Mouse (Mus musculus) C2C12 (cell line): ENCODE results near the gene Hist1h4j.
"Not testable (repeated sequence)": the region's sequence is repeated elsewhere in the genome, so short reads cannot be mapped to it uniquely, and the experiment has no call there.

Experiments
- CEBPB ChIP-seq: IDR thresholded peaks from one replicate; pipeline ENCODE4 v1.6.1; 2011; ENCODE audit warnings: low read depth, mild to moderate bottlenecking, control low read depth, moderate library complexity
- CTCF ChIP-seq: IDR thresholded peaks from one replicate; pipeline ENCODE4 v1.5.1; 2011; ENCODE audit not compliant: control insufficient read depth, insufficient read depth, insufficient read length
- FOSL1 ChIP-seq: IDR thresholded peaks from one replicate; pipeline ENCODE4 v1.8.0; 2011; ENCODE audit warnings: mild to moderate bottlenecking, low read length; ENCODE audit not compliant: poor library complexity, insufficient read depth, severe bottlenecking
- MAX ChIP-seq: IDR thresholded peaks from one replicate; pipeline ENCODE4 v1.6.1; 2011; ENCODE audit warnings: mild to moderate bottlenecking, control low read depth
- MYOD1 ChIP-seq: IDR thresholded peaks from one replicate; pipeline ENCODE4 v1.6.1; 2011; ENCODE audit warnings: low read depth; ENCODE audit not compliant: control insufficient read depth, insufficient read length
- USF1 ChIP-seq: IDR thresholded peaks from one replicate; pipeline ENCODE4 v1.6.1; 2011; ENCODE audit warnings: low read depth, mild to moderate bottlenecking, control low read depth, moderate library complexity

- not testable (repeated sequence) for TF ChIP-seq CTCF, MAX, USF1, FOSL1, MYOD1
- TF ChIP-seq CEBPB: peak; percentile 18
These were observed 15.5 kb downstream of the Hist1h4j start, which contains the start of gene Hist1h4k for GRCm38 (mm10) chr13:21750159-21751017.
